Mouse (Mus musculus): ENCODE measurements around the gene Clec2g.

- TF ChIP-seq CTCF (IDR thresholded peaks at IDR 0.05; ENCODE audit: extremely low read depth, insufficient read depth, insufficient read length, insufficient replicate concordance) (no peak), POLR2A (IDR thresholded peaks at IDR 0.05; ENCODE audit: low read depth, low read length) (no peak)
Observed at GRCm38 (mm10) chr6:129030964-129031363, 96.8 kb downstream of the Clec2g start.

Data from spleen, adult 2 months (tissue).